Mouse (Mus musculus): ENCODE measurements around the gene Sult2b1.

- no peak for TF ChIP-seq CTCF (IDR thresholded peaks at IDR 0.05; ENCODE audit: low read depth)
- TF ChIP-seq EP300 (IDR thresholded peaks at IDR 0.05; ENCODE audit: low read depth), result no peak
Observed at GRCm38 (mm10) chr7:45819843-45820242, 35.4 kb upstream of the Sult2b1 start.
